Mouse (Mus musculus): ENCODE data around the gene Trmt44.

DNA sequence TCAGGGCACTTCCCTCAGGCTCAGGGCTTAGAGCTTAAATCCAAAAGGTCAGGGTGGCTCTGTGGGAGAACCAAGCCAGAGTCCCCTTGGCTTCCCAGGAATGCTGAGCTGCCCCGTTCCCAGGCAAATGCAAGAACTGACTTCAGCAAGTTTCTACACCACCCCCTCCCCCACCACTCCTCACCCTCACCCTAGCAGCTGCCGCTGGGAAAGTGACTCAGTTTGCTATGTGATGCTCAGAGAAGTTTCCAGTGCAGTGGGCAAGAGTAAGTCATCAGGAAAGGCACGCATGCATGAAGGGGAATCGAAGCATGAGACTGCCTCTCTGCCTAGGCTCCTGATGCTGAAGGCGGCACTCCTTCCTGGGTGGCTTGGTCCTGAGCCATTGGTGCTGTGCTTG, 42.1 kb upstream of the Trmt44 start:
- no peak for TF ChIP-seq MEF2A (IDR thresholded peaks at IDR 0.05; ENCODE audit: extremely low read depth, insufficient replicate concordance, low read depth, low read length, poor library complexity, severe bottlenecking)
- no peak for TF ChIP-seq MAX (IDR thresholded peaks at IDR 0.05; ENCODE audit: low read length)

Measured in MEL (cell line).